Mouse (Mus musculus): ENCODE results near the gene Rhox10. TPM values are rescaled to one million over a fixed set of nuclear protein-coding genes. Genes with fewer than 3 reads are reported as not detected.
"Not testable (repeated sequence)": the region's sequence is repeated elsewhere in the genome, so short reads cannot be mapped to it uniquely, and the experiment has no call there.

The Rhox10 gene
- not detected for total RNA-seq (2021)
- long read RNA-seq, experiment 1, result 0 reads
- long read RNA-seq, experiment 2, result 0 reads

GRCm38 (mm10) chrX:38066175-38066574 lies at the start of gene Rhox10:
Rhox10 (plus strand) TSS chrX:38066475.
- no peak for DNase-seq

GRCm38 (mm10) chrX:38018597-38018996 lies 47.7 kb upstream of the Rhox10 start, which contains the start of gene Btg1-ps1:
Btg1-ps1 (minus strand) TSS chrX:38018815.
- DNase-seq, result not testable (repeated sequence)

- DNase-seq, result no peak
Observed at GRCm38 (mm10) chrX:38033841-38034240, 32.4 kb upstream of the Rhox10 start.

GRCm38 (mm10) chrX:38039666-38040065 lies 26.6 kb upstream of the Rhox10 start:
- DNase-seq, result peak; percentile 13

GRCm38 (mm10) chrX:38043014-38043413 lies 23.3 kb upstream of the Rhox10 start, which contains the start of gene Btg1-ps2:
Btg1-ps2 (minus strand) TSS chrX:38043114.
- DNase-seq, result not testable (repeated sequence)

- DNase-seq, result peak; percentile 6
Observed at GRCm38 (mm10) chrX:38061544-38061943, 4.7 kb upstream of the Rhox10 start.

GRCm38 (mm10) chrX:38084226-38084625 lies 18.0 kb downstream of the Rhox10 start:
- peak; percentile 65 for DNase-seq

GRCm38 (mm10) chrX:38085041-38085440 lies 18.8 kb downstream of the Rhox10 start, which contains the start of gene Rhox11:
Rhox11 (minus strand) TSS chrX:38085141.
- DNase-seq, result no peak

GRCm38 (mm10) chrX:38110807-38111206 lies 44.5 kb downstream of the Rhox10 start, which contains the start of gene Rhox12:
Rhox12 (minus strand) TSS chrX:38110907.
- no peak for DNase-seq

- DNase-seq, result no peak
Observed at GRCm38 (mm10) chrX:38120982-38121381, 54.7 kb downstream of the Rhox10 start, which contains the start of gene Rhox13. Rhox13 (plus strand) TSS chrX:38121219.

Other genes with a start within 250 kb of the Rhox10 start
- not detected for gene Rhox6, start 239.6 kb upstream of the Rhox10 start, total RNA-seq (2021)
- not detected for gene Rhox7a, start 234.8 kb upstream of the Rhox10 start, total RNA-seq (2021)
- not detected for gene Rhox8, start 187.5 kb upstream of the Rhox10 start, total RNA-seq (2021)
- gene Rhox7b, start 169.2 kb upstream of the Rhox10 start, total RNA-seq (2021), result not detected
- not detected for gene Rhox9, start 164.7 kb upstream of the Rhox10 start, total RNA-seq (2021)
- gene Btg1-ps1, start 47.7 kb upstream of the Rhox10 start, total RNA-seq (2021), result not detected
- gene Btg1-ps2, start 23.4 kb upstream of the Rhox10 start, total RNA-seq (2021), result not detected
- gene Rhox11, start 18.7 kb downstream of the Rhox10 start, total RNA-seq (2021), result not detected
- gene Rhox12, start 44.4 kb downstream of the Rhox10 start, total RNA-seq (2021), result not detected
- gene Rhox13, start 54.7 kb downstream of the Rhox10 start, total RNA-seq (2021), result not detected
- 10 to 100 TPM; 23.7 to 25.9 TPM for gene Zbtb33, start 123.3 kb downstream of the Rhox10 start, total RNA-seq (2021)
- gene Tmem255a, start 186.0 kb downstream of the Rhox10 start, total RNA-seq (2021), result 10 to 100 TPM; 14.1 to 21.1 TPM
- gene Atp1b4, start 249.7 kb downstream of the Rhox10 start, total RNA-seq (2021), result 10 to 100 TPM in 1 of 2 experiments, 1 to 10 TPM in 1; 4.5 to 43.1 TPM